Comparison of ENCODE assay signal across 16 mouse cellular contexts in the genomic region with DNA sequence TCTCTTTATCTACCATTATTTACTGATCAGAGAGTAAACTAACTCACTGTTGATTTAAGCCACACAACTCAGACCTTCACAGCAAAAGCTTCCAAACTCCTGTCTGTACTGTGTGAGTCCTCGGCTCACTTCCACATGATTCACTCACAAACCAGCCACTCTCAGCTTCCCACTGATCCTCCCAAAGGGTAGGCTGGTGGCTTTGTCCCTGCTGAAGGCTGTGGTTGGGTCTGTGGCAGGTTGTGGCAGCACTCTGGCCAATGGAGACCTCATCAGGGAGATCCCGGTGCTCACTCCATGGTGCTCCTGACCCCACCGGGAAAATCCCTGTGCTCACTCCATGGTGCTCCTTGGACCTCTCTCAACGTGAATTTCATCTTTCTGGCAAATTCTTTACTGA.
A peak's percentile ranks its signal among the peaks of the same experiment; 100 is the strongest.
DNase-seq lines count a peak whose midpoint lies in the region; ATAC-seq and TF ChIP-seq lines count a peak whose summit lies in the region.
"Had no signal": no experiment of that assay in that cellular context is flagged by ENCODE, and none has a peak within 500 bp of the region (broad histone marks: within the 10 kb centered on the region; RNA-seq: fewer than 3 reads in every experiment).

No protein-coding gene starts in this region.

- DNase-seq in adrenal gland, adult 8-10 months = peak; percentile 18
- no peak for DNase-seq in adrenal gland, adult 18-20 months (ENCODE audit: low spot score in 2 of 2)
- DNase-seq in heart, postnatal 0 days (ENCODE audit: low spot score) = no peak
- DNase-seq in heart, postnatal 10 days = no peak
- DNase-seq in layer of hippocampus, postnatal 36 days = no peak
- DNase-seq: cerebellum, adult 11-12 months; cerebellum, postnatal 36 days; thymus, postnatal 14 days had no signal

- no peaks in the 10 kb centered on the region for H3K27me3 ChIP-seq in heart, postnatal 0 days (ENCODE audit: control insufficient read depth, insufficient read depth, low read length)
- H3K27me3 ChIP-seq in stomach, embryonic 16.5 days (ENCODE audit: control insufficient read depth, insufficient read depth, low read length) = no peaks in the 10 kb centered on the region
- H3K27me3 ChIP-seq: embryonic facial prominence, embryonic 12.5 days; intestine, embryonic 15.5 days; neural tube, embryonic 12.5 days had no signal

- no peak for TF ChIP-seq POLR2A in embryonic fibroblast, embryonic 13.5 days (IDR thresholded peaks at IDR 0.05; ENCODE audit: low read depth, low read length)

- H3K9me3 ChIP-seq in heart, postnatal 0 days (replicated peaks; ENCODE audit: control insufficient read depth, low read length) = no peaks in the 10 kb centered on the region
- H3K9me3 ChIP-seq in stomach, embryonic 16.5 days (replicated peaks; ENCODE audit: control insufficient read depth, low read length) = no peaks in the 10 kb centered on the region
- H3K9me3 ChIP-seq: embryonic facial prominence, embryonic 12.5 days; hindbrain, embryonic 13.5 days; intestine, embryonic 15.5 days; neural tube, embryonic 12.5 days had no signal

- H3K4me2 ChIP-seq in heart, postnatal 0 days (ENCODE audit: low read depth, low read length) = no peak overlapping the region
- H3K4me2 ChIP-seq in stomach, embryonic 16.5 days (ENCODE audit: low read depth, low read length) = no peak overlapping the region
- H3K4me2 ChIP-seq: embryonic facial prominence, embryonic 12.5 days; hindbrain, embryonic 13.5 days; intestine, embryonic 15.5 days; neural tube, embryonic 12.5 days had no signal

- H3K4me3 ChIP-seq in heart, postnatal 0 days (ENCODE audit: low read depth, low read length) = no peak overlapping the region
- H3K4me3 ChIP-seq in embryonic fibroblast, embryonic 13.5 days (ENCODE audit: insufficient read depth, low read length) = no peak overlapping the region
- no peak overlapping the region for H3K4me3 ChIP-seq in stomach, embryonic 16.5 days (replicated peaks; ENCODE audit: low read length)
- H3K4me3 ChIP-seq: embryonic facial prominence, embryonic 12.5 days; gastrocnemius, adult 2 months; hindbrain, embryonic 13.5 days; intestine, embryonic 15.5 days; neural tube, embryonic 12.5 days had no signal

- TF ChIP-seq EP300 in heart, postnatal 0 days (IDR thresholded peaks at IDR 0.05; ENCODE audit: low read depth) = no peak

- ATAC-seq in heart, postnatal 0 days (ENCODE audit: insufficient read depth, low read depth) = no peak
- peak; percentile 18; the same call in 1 of the 2 replicates for ATAC-seq in stomach, embryonic 16.5 days (ENCODE audit: insufficient read depth, low FRiP score)
- ATAC-seq: midbrain, embryonic 16.5 days had no signal

- TF ChIP-seq CTCF in heart, postnatal 0 days (IDR thresholded peaks at IDR 0.05; ENCODE audit: low read depth) = no peak
- no peak for TF ChIP-seq CTCF in embryonic fibroblast, embryonic 13.5 days (IDR thresholded peaks at IDR 0.05; ENCODE audit: borderline replicate concordance, insufficient read depth, low read length)

- no peak overlapping the region for H3K9ac ChIP-seq in heart, postnatal 0 days (replicated peaks; ENCODE audit: low read depth, low read length)
- H3K9ac ChIP-seq in stomach, embryonic 16.5 days (ENCODE audit: low read length) = no peak overlapping the region
- H3K9ac ChIP-seq: embryonic facial prominence, embryonic 12.5 days; hindbrain, embryonic 13.5 days; intestine, embryonic 15.5 days; neural tube, embryonic 12.5 days had no signal

- whole genome bisulfite sequencing in heart, postnatal 0 days = 65% methylated on average over 4 of the region's 4 CpGs
- 44% methylated on average over 4 of the region's 4 CpGs for WGBS in stomach, embryonic 16.5 days

- peak overlapping the region; percentile 95 for H3K27ac ChIP-seq in heart, postnatal 0 days (ENCODE audit: low read depth)
- peak overlapping the region; percentile 39; the same call in 1 of the 2 replicates for H3K27ac ChIP-seq in embryonic fibroblast, embryonic 13.5 days (ENCODE audit: insufficient read depth, low read length)
- no peak overlapping the region for H3K27ac ChIP-seq in stomach, embryonic 16.5 days (ENCODE audit: low read length)
- H3K27ac ChIP-seq: gastrocnemius, adult 2 months; hindbrain, embryonic 13.5 days; intestine, embryonic 15.5 days; neural tube, embryonic 12.5 days had no signal

- H3K36me3 ChIP-seq in heart, postnatal 0 days (replicated peaks; ENCODE audit: control insufficient read depth, insufficient read depth, low read length) = no peaks in the 10 kb centered on the region
- no peaks in the 10 kb centered on the region for H3K36me3 ChIP-seq in stomach, embryonic 16.5 days (ENCODE audit: control insufficient read depth, insufficient read depth, low read length)
- H3K36me3 ChIP-seq: embryonic facial prominence, embryonic 12.5 days; hindbrain, embryonic 13.5 days; intestine, embryonic 15.5 days; neural tube, embryonic 12.5 days had no signal

- intact Hi-C loops in heart, postnatal 10 days (cut with DNase I) = no loop called here

- H3K4me1 ChIP-seq in heart, postnatal 0 days (ENCODE audit: control insufficient read depth, insufficient read depth) = peaks cover 12% of the 10 kb centered on the region; the same call in 1 of the 2 replicates
- H3K4me1 ChIP-seq in embryonic fibroblast, embryonic 13.5 days (ENCODE audit: control insufficient read depth, insufficient read depth, low read length) = peaks cover 6% of the 10 kb centered on the region
- peaks cover 6% of the 10 kb centered on the region; the same call in 1 of the 2 replicates for H3K4me1 ChIP-seq in stomach, embryonic 16.5 days (ENCODE audit: control insufficient read depth, insufficient read depth, low read length)
